Mouse (Mus musculus) liver, postnatal 0 days (tissue): ENCODE measurements around the gene Wdr95. TPM values are rescaled to one million over a fixed set of nuclear protein-coding genes. Genes with fewer than 3 reads are reported as not detected.

Experiments
- ATAC-seq: fragments of 200-750 bp; cut with Nextera tagmentation; 2 replicates; pipeline ENCODE4 v1.8.0; 2017; ENCODE audit warnings: mild to moderate bottlenecking, moderate library complexity
- DNase-seq: peaks from one replicate; pipeline ENCODE4 v3.0.0-alpha.2; 2016
- H3K27ac ChIP-seq: fragments of 300-500 bp; sonication (generic); 2 replicates; pipeline ENCODE4 v1.5.1; 2014; ENCODE audit warnings: antibody characterized with exemption, moderate library complexity, mild to moderate bottlenecking, low read depth
- H3K27me3 ChIP-seq: fragments of 300-500 bp; sonication (generic); 2 replicates; pipeline ENCODE4 v1.6.1; 2014; ENCODE audit warnings: low read length, control low read depth, mixed read lengths; ENCODE audit not compliant: insufficient read depth
- H3K36me3 ChIP-seq: fragments of 300-500 bp; sonication (generic); replicated peaks from 2 replicates; pipeline ENCODE4 v1.6.1; 2014; ENCODE audit warnings: mild to moderate bottlenecking, control low read depth, low read length, moderate library complexity, mixed read lengths; ENCODE audit not compliant: insufficient read depth
- H3K4me1 ChIP-seq: fragments of 300-500 bp; sonication (generic); 2 replicates; pipeline ENCODE4 v1.6.1; 2014; ENCODE audit warnings: antibody characterized with exemption, mild to moderate bottlenecking, control low read depth; ENCODE audit not compliant: insufficient read depth
- H3K4me2 ChIP-seq: fragments of 300-500 bp; sonication (generic); 2 replicates; pipeline ENCODE4 v1.6.1; 2014; ENCODE audit warnings: low read depth, mild to moderate bottlenecking, low read length, moderate library complexity, mixed read lengths
- H3K4me3 ChIP-seq: fragments of 300-500 bp; sonication (generic); 2 replicates; pipeline ENCODE4 v1.5.1; 2014; ENCODE audit warnings: low read depth, low read length
- H3K9ac ChIP-seq: fragments of 300-500 bp; sonication (generic); replicated peaks from 2 replicates; pipeline ENCODE4 v1.6.1; 2014; ENCODE audit warnings: mild to moderate bottlenecking, moderate library complexity
- H3K9me3 ChIP-seq: fragments of 300-500 bp; sonication (generic); 2 replicates; pipeline ENCODE4 v1.6.1; 2016; ENCODE audit warnings: mild to moderate bottlenecking, control low read depth, low read length, mixed read lengths
- CTCF ChIP-seq: sonication (generic); IDR thresholded peaks from 2 replicates; pipeline ENCODE4 v1.5.1; 2016; ENCODE audit warnings: antibody characterized with exemption, low read depth
- EP300 ChIP-seq: IDR thresholded peaks from 2 replicates; pipeline ENCODE4 v1.6.1; 2016; ENCODE audit warnings: antibody characterized with exemption, low read depth, mild to moderate bottlenecking
- WGBS: fragments of 180-500 bp; shearing (Covaris S2); extraction: QIAGEN DNeasy Blood & Tissue Kit; methylation state at CpG from one replicate; pipeline ENCODE4 v1.1.7; 2014; ENCODE audit not compliant: insufficient replicate concordance; 5-methylcytosine and 5-hydroxymethylcytosine counted together
- polyA plus RNA-seq: library from polyadenylated mRNA; unstranded; fragments of >200 nt; fragmentation: Nextera tagmentation; extraction: Ambion mirVana; gene quantifications from 2 replicates; pipeline ENCODE4 v1.2.1, GENCODE M21; 2015

Gene Wdr95
- polyA plus RNA-seq, 1 experiment from 2014 or later: not detected

GRCm38 (mm10) chr5:149635556-149635955, 107.1 kb downstream of the Wdr95 start:
- WGBS: 1% methylated on average over 24 of the region's 24 CpGs
- no peak for TF ChIP-seq CTCF
- no peak for TF ChIP-seq EP300
- no peaks in the 10 kb centered on the region for H3K27me3 ChIP-seq
- peak overlapping the region; percentile 66 for H3K4me3 ChIP-seq
- peaks cover 11% of the 10 kb centered on the region for H3K4me1 ChIP-seq
- H3K9me3 ChIP-seq: no peaks in the 10 kb centered on the region
- peaks cover 19% of the 10 kb centered on the region for H3K36me3 ChIP-seq
- H3K4me2 ChIP-seq: peak overlapping the region; percentile 99
- DNase-seq (no peak), ATAC-seq (no peak)
- H3K9ac ChIP-seq: peak overlapping the region; percentile 60
- H3K27ac ChIP-seq: peak overlapping the region; percentile 50

- peak within 1 kb of the TSS; percentile 60 for H3K9ac ChIP-seq
- H3K27ac ChIP-seq: peak within 1 kb of the TSS; percentile 50
- TF ChIP-seq EP300 (no peak), CTCF (peak; percentile 37)
- H3K4me2 ChIP-seq: peak within 1 kb of the TSS; percentile 99
- peak; percentile 95 for DNase-seq
- H3K27me3 ChIP-seq: no peaks in the 10 kb centered on the region
- peak within 1 kb of the TSS; percentile 66 for H3K4me3 ChIP-seq
- ATAC-seq: peak; percentile 99
- peaks cover 11% of the 10 kb centered on the region for H3K4me1 ChIP-seq
- peaks cover 13% of the 10 kb centered on the region for H3K36me3 ChIP-seq
- under 1% methylated on average over 59 of the region's 60 CpGs for WGBS
- no peaks in the 10 kb centered on the region for H3K9me3 ChIP-seq
Measured at GRCm38 (mm10) chr5:149636075-149636920, 107.8 kb downstream of the Wdr95 start, which contains the start of gene Hsph1. Gene Hsph1 (minus strand): TSS chr5:149636376.

GRCm38 (mm10) chr5:149637306-149637705, 108.8 kb downstream of the Wdr95 start:
- H3K9ac ChIP-seq: no peak overlapping the region

GRCm38 (mm10) chr5:149641277-149641892, 112.9 kb downstream of the Wdr95 start:
- no peak for DNase-seq

More at GRCm38 (mm10) chr5:149637306-149637705, 108.8 kb downstream of the Wdr95 start:
- Histone ChIP-seq H3K4me3 (no peak overlapping the region), H3K27ac (no peak overlapping the region), H3K9me3 (no peaks in the 10 kb centered on the region), H3K27me3 (no peaks in the 10 kb centered on the region), H3K4me2 (peak overlapping the region; percentile 99), H3K4me1 (peaks cover 11% of the 10 kb centered on the region), H3K36me3 (peaks cover 3% of the 10 kb centered on the region; the same call in 1 of the 2 replicates)
- ATAC-seq (no peak), DNase-seq (no peak)
- whole genome bisulfite sequencing: 60% methylated on average over 8 of the region's 8 CpGs
- TF ChIP-seq EP300 (no peak), CTCF (no peak)

GRCm38 (mm10) chr5:149642366-149642765, 113.9 kb downstream of the Wdr95 start:
- H3K4me1 ChIP-seq: peaks cover under 1% of the 10 kb centered on the region; the same call in 1 of the 2 replicates
- ATAC-seq: 0 out of 2 replicates have a peak, but pooled peaks have one; percentile 40
- peak; percentile 53 for TF ChIP-seq CTCF
- TF ChIP-seq EP300: no peak
- H3K27me3 ChIP-seq: no peaks in the 10 kb centered on the region
- no peak overlapping the region for H3K4me3 ChIP-seq
- H3K9ac ChIP-seq: no peak overlapping the region
- H3K36me3 ChIP-seq: no peaks in the 10 kb centered on the region
- no peak overlapping the region for H3K27ac ChIP-seq
- H3K9me3 ChIP-seq: no peaks in the 10 kb centered on the region
- WGBS: 57% methylated on average over 6 of the region's 6 CpGs
- H3K4me2 ChIP-seq: no peak overlapping the region
- DNase-seq: no peak

More at GRCm38 (mm10) chr5:149641277-149641892, 112.9 kb downstream of the Wdr95 start:
- TF ChIP-seq EP300 (no peak), CTCF (no peak)
- no peaks in the 10 kb centered on the region for H3K27me3 ChIP-seq
- H3K36me3 ChIP-seq: no peaks in the 10 kb centered on the region
- no peak overlapping the region for H3K4me2 ChIP-seq
- 68% methylated on average over 8 of the region's 8 CpGs for WGBS
- no peaks in the 10 kb centered on the region for H3K9me3 ChIP-seq
- no peak overlapping the region for H3K4me3 ChIP-seq
- no peak overlapping the region for H3K9ac ChIP-seq
- no peak for ATAC-seq
- peaks cover 2% of the 10 kb centered on the region; the same call in 1 of the 2 replicates for H3K4me1 ChIP-seq
- H3K27ac ChIP-seq: no peak overlapping the region

GRCm38 (mm10) chr5:149642783-149643509, 114.5 kb downstream of the Wdr95 start:
- Histone ChIP-seq H3K9ac (no peak overlapping the region), H3K4me3 (no peak overlapping the region), H3K9me3 (no peaks in the 10 kb centered on the region), H3K27me3 (no peaks in the 10 kb centered on the region), H3K4me2 (no peak overlapping the region; the same call in 1 of the 2 replicates), H3K36me3 (no peaks in the 10 kb centered on the region), H3K4me1 (no peaks in the 10 kb centered on the region), H3K27ac (no peak overlapping the region)
- TF ChIP-seq EP300 (no peak), CTCF (no peak)
- ATAC-seq: no peak
- DNase-seq: no peak
- WGBS: 76% methylated on average over 11 of the region's 11 CpGs
